Mouse (Mus musculus): ENCODE results near the gene Otud4.
A peak's percentile ranks its signal among the peaks of the same experiment; 100 is the strongest.
"Not testable (repeated sequence)": the region's sequence is repeated elsewhere in the genome, so short reads cannot be mapped to it uniquely, and the experiment has no call there.

The Otud4 gene

GRCm38 (mm10) chr8:79638707-79639549 is 490 bp upstream of the Otud4 start:
- DNase-seq, result peak; percentile 98 to 100

- DNase-seq, result no peak
These were observed 1.7 kb downstream of the Otud4 start for GRCm38 (mm10) chr8:79641119-79641518.

- no peak for DNase-seq
These were observed 10.2 kb downstream of the Otud4 start for GRCm38 (mm10) chr8:79649569-79649968.

- DNase-seq, result peak in 1 of 2 experiments; percentile 24
These were observed 10.9 kb downstream of the Otud4 start for GRCm38 (mm10) chr8:79650158-79650814.

GRCm38 (mm10) chr8:79653736-79654135 is 14.3 kb downstream of the Otud4 start:
- DNase-seq, result no peak

- DNase-seq, result not testable (repeated sequence)
These were observed 19.3 kb downstream of the Otud4 start for GRCm38 (mm10) chr8:79658715-79659114.

GRCm38 (mm10) chr8:79676461-79676860 is 37.0 kb downstream of the Otud4 start:
- DNase-seq, result no peak

- DNase-seq, result no peak
These were observed 39.6 kb downstream of the Otud4 start for GRCm38 (mm10) chr8:79679005-79679404.

- DNase-seq, result not testable (repeated sequence)
These were observed 40.7 kb downstream of the Otud4 start for GRCm38 (mm10) chr8:79680083-79680482.

GRCm38 (mm10) chr8:79680555-79680954 is 41.1 kb downstream of the Otud4 start:
- peak; percentile 23 to 43 for DNase-seq

- DNase-seq, result no peak
These were observed 41.5 kb downstream of the Otud4 start for GRCm38 (mm10) chr8:79680965-79681364.

- DNase-seq, result not testable (repeated sequence)
These were observed 46.5 kb downstream of the Otud4 start for GRCm38 (mm10) chr8:79685927-79686326.

- no peak for DNase-seq
These were observed 53.1 kb downstream of the Otud4 start for GRCm38 (mm10) chr8:79692531-79692930.

GRCm38 (mm10) chr8:79706687-79707086 is 67.3 kb downstream of the Otud4 start:
- no peak for DNase-seq

GRCm38 (mm10) chr8:79711064-79711961 is 71.9 kb downstream of the Otud4 start, which contains the start of the genes Abce1 and Anapc10:
Abce1 (minus strand) TSS chr8:79711740.
Anapc10 (plus strand) TSS chr8:79711820.
- DNase-seq, result peak; percentile 98

GRCm38 (mm10) chr8:79712676-79713075 is 73.3 kb downstream of the Otud4 start:
- DNase-seq, result no peak

GRCm38 (mm10) chr8:79721537-79721936 is 82.1 kb downstream of the Otud4 start:
- DNase-seq, result no peak

GRCm38 (mm10) chr8:79723308-79723707 is 83.9 kb downstream of the Otud4 start:
- no peak for DNase-seq

GRCm38 (mm10) chr8:79724589-79724988 is 85.2 kb downstream of the Otud4 start:
- DNase-seq, result no peak

All from lung, postnatal 4 days (tissue).